Mouse (Mus musculus): ENCODE data around the gene Serhl.

- TF ChIP-seq CTCF (IDR thresholded peaks at IDR 0.05; ENCODE audit: control insufficient read depth, insufficient read depth, low read length) (no peak), POLR2A (IDR thresholded peaks at IDR 0.05; ENCODE audit: borderline replicate concordance, control insufficient read depth, low read depth, low read length) (no peak)
These were observed 61.4 kb downstream of the Serhl start for GRCm38 (mm10) chr15:83150694-83151093.

Data from bone marrow, adult 2 months (tissue).